Mouse (Mus musculus) hindbrain, postnatal 0 days (tissue): ENCODE results near the gene AC124108.1. TPM values are rescaled to one million over a fixed set of nuclear protein-coding genes. Genes with fewer than 3 reads are reported as not detected.

Source experiments
- ATAC-seq: fragments of 200-750 bp; cut with Nextera tagmentation; 2 replicates; pipeline ENCODE4 v1.8.0; 2017; ENCODE audit warnings: mild to moderate bottlenecking, moderate TSS enrichment, moderate library complexity
- DNase-seq: peaks from one replicate; pipeline ENCODE4 v3.0.0-alpha.2; 2015; ENCODE audit warnings: low spot score
- H3K27ac ChIP-seq: fragments of 300-500 bp; sonication (generic); 2 replicates; pipeline ENCODE4 v1.5.1; 2014; ENCODE audit warnings: mild to moderate bottlenecking
- H3K27me3 ChIP-seq: fragments of 300-500 bp; sonication (generic); 2 replicates; pipeline ENCODE4 v1.6.1; 2014; ENCODE audit warnings: low read length, mixed read lengths; ENCODE audit not compliant: insufficient read depth
- H3K36me3 ChIP-seq: fragments of 300-500 bp; sonication (generic); 2 replicates; pipeline ENCODE4 v1.6.1; 2014; ENCODE audit warnings: low read length, mixed read lengths; ENCODE audit not compliant: insufficient read depth
- H3K4me1 ChIP-seq: fragments of 300-500 bp; sonication (generic); 2 replicates; pipeline ENCODE4 v1.6.1; 2014; ENCODE audit warnings: antibody characterized with exemption, low read length, mixed read lengths; ENCODE audit not compliant: insufficient read depth
- H3K4me2 ChIP-seq: fragments of 300-500 bp; sonication (generic); 2 replicates; pipeline ENCODE4 v1.6.1; 2014; ENCODE audit warnings: low read depth, mild to moderate bottlenecking, low read length, moderate library complexity, mixed read lengths
- H3K4me3 ChIP-seq: fragments of 300-500 bp; sonication (generic); 2 replicates; pipeline ENCODE4 v1.5.1; 2014; ENCODE audit warnings: low read length
- H3K9ac ChIP-seq: fragments of 300-500 bp; sonication (generic); replicated peaks from 2 replicates; pipeline ENCODE4 v1.6.1; 2014; ENCODE audit warnings: mild to moderate bottlenecking, low read length, moderate library complexity, mixed read lengths
- H3K9me3 ChIP-seq: fragments of 300-500 bp; sonication (generic); 2 replicates; pipeline ENCODE4 v1.6.1; 2016; ENCODE audit warnings: low read length, mixed read lengths
- CTCF ChIP-seq: IDR thresholded peaks from 2 replicates; pipeline ENCODE4 v1.5.1; 2016; ENCODE audit warnings: antibody characterized with exemption, control low read depth, low read depth
- WGBS: fragments of 180-500 bp; shearing (Covaris S2); extraction: QIAGEN DNeasy Blood & Tissue Kit; methylation state at CpG from one replicate; pipeline ENCODE4 v1.1.7; 2014; 5-methylcytosine and 5-hydroxymethylcytosine counted together
- polyA plus RNA-seq: library from polyadenylated mRNA; unstranded; fragments of >200 nt; fragmentation: Nextera tagmentation; extraction: Ambion mirVana; gene quantifications from 2 replicates; pipeline ENCODE4 v1.2.1, GENCODE M21; 2015
- total RNA-seq: library from RNA; depleted of rRNA; stranded (reverse); fragments of >200 nt; gene quantifications from 2 replicates; pipeline ENCODE4 v1.2.3, GENCODE M21; 2014

The AC124108.1 gene
- total and polyA plus RNA-seq, 2 experiments from 2014 or later, result 0.70 to 4.8 TPM

DNA sequence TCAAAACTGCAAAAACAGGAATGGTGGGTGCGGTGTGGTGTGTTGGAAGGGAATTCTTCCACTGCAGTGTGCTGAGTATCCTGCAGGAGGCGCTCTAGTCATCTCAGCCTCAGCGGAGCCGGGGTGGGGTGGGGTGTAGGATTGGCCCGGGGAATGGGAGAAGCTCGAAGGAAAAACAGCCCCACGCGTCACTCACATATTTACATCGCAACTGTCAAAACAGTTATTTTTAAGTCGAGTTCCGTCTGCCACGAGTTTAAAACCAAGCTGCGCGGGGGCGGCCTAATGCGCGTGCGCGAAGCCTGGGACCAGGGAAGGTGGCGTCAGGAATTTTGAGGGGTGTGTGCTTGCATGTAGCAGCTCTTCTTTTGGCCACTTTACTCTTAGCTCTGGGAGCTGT, 21.0 kb downstream of the AC124108.1 start:
- Histone ChIP-seq H3K4me1 (peaks cover 19% of the 10 kb centered on the region), H3K27ac (peak overlapping the region; percentile 41; the same call in 1 of the 2 replicates)

GRCm38 (mm10) chr1:132213076-132213475, 21.8 kb downstream of the AC124108.1 start:
- no peak for TF ChIP-seq CTCF
- ATAC-seq, result peak; percentile 44
- Histone ChIP-seq H3K4me2 (no peak overlapping the region), H3K9me3 (no peaks in the 10 kb centered on the region), H3K4me1 (peaks cover 12% of the 10 kb centered on the region), H3K4me3 (no peak overlapping the region), H3K27me3 (no peaks in the 10 kb centered on the region), H3K9ac (no peak overlapping the region), H3K27ac (no peak overlapping the region), H3K36me3 (no peaks in the 10 kb centered on the region)
- peak; percentile 64 for DNase-seq
- WGBS, result 16% methylated on average over 6 of the region's 6 CpGs

More for the DNA sequence above, 21.0 kb downstream of the AC124108.1 start:
- 4% methylated on average over 20 of the region's 20 CpGs for WGBS
- ATAC-seq, result peak; percentile 63; the same call in 1 of the 2 replicates
- Histone ChIP-seq H3K9me3 (no peaks in the 10 kb centered on the region), H3K9ac (peak overlapping the region; percentile 21; the same call in 1 of the 2 replicates), H3K36me3 (no peaks in the 10 kb centered on the region), H3K4me2 (peak overlapping the region; percentile 21), H3K4me3 (no peak overlapping the region), H3K27me3 (no peaks in the 10 kb centered on the region)
- DNase-seq, result peak; percentile 68
- peak; percentile 85 for TF ChIP-seq CTCF

DNA sequence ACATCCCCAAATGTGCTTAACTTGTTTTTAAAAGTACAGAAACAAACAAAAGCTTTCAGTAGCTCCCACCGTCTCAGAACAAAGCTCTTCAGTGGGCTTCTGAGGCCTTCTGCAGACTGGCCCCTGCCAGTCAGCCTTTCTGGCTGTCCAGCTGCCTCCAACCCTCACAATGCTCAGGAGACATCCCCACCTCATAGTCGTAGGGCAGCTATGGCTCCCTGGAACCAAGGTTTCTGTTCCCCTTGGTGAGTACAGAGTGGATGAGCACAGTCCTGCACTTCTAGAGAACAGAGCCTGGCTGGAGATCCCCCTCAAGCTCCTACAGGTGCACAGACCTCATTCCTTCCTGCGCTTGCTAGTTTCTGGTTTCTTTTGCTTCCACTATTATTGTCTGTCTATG, 25.0 kb downstream of the AC124108.1 start:
- Histone ChIP-seq H3K4me2 (no peak overlapping the region), H3K27me3 (no peaks in the 10 kb centered on the region), H3K4me1 (no peaks in the 10 kb centered on the region), H3K9me3 (no peaks in the 10 kb centered on the region), H3K36me3 (no peaks in the 10 kb centered on the region), H3K9ac (no peak overlapping the region), H3K27ac (no peak overlapping the region), H3K4me3 (no peak overlapping the region)
- TF ChIP-seq CTCF, result no peak
- WGBS, result 62% methylated on average over 3 of the region's 3 CpGs
- no peak for ATAC-seq
- DNase-seq, result no peak

GRCm38 (mm10) chr1:132221627-132222026, 30.4 kb downstream of the AC124108.1 start:
- TF ChIP-seq CTCF, result no peak
- no peaks in the 10 kb centered on the region for H3K27me3 ChIP-seq
- no peak overlapping the region for H3K4me3 ChIP-seq
- ATAC-seq, result no peak
- no peak overlapping the region for H3K4me2 ChIP-seq
- no peaks in the 10 kb centered on the region for H3K9me3 ChIP-seq
- 25% methylated on average over 2 of the region's 2 CpGs for WGBS
- DNase-seq, result no peak
- H3K27ac ChIP-seq, result no peak overlapping the region
- no peaks in the 10 kb centered on the region for H3K36me3 ChIP-seq
- H3K9ac ChIP-seq, result no peak overlapping the region
- peaks cover 3% of the 10 kb centered on the region; the same call in 1 of the 2 replicates for H3K4me1 ChIP-seq

DNA sequence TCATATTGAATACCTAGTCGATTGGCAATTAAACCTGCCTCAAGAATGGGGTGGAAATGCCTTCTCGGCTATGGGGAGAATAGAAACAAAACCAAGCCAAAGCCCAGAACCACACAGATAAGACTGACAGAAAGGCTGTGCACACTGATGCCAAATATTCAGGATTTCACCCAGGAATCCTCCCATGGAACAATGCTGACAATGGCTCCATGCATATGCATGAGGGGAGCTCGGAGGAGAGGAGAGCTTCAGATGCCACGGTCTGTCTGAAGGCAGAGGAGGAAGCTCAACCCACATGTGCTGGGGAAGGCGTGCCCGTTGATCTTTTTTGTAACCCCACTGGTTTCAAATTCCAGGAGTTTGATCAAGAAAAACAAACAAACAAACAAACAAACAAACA, 30.9 kb downstream of the AC124108.1 start:
- TF ChIP-seq CTCF, result no peak
- peaks cover 3% of the 10 kb centered on the region; the same call in 1 of the 2 replicates for H3K4me1 ChIP-seq
- ATAC-seq (0 out of 2 replicates have a peak, but pooled peaks have one; percentile 27), DNase-seq (peak; percentile 40)
- no peak overlapping the region for H3K27ac ChIP-seq
- WGBS, result 10% methylated on average over 6 of the region's 6 CpGs
- no peak overlapping the region for H3K9ac ChIP-seq
- H3K36me3 ChIP-seq, result no peaks in the 10 kb centered on the region
- H3K4me2 ChIP-seq, result peak overlapping the region; percentile 35
- H3K4me3 ChIP-seq, result no peak overlapping the region
- no peaks in the 10 kb centered on the region for H3K27me3 ChIP-seq
- no peaks in the 10 kb centered on the region for H3K9me3 ChIP-seq

DNA sequence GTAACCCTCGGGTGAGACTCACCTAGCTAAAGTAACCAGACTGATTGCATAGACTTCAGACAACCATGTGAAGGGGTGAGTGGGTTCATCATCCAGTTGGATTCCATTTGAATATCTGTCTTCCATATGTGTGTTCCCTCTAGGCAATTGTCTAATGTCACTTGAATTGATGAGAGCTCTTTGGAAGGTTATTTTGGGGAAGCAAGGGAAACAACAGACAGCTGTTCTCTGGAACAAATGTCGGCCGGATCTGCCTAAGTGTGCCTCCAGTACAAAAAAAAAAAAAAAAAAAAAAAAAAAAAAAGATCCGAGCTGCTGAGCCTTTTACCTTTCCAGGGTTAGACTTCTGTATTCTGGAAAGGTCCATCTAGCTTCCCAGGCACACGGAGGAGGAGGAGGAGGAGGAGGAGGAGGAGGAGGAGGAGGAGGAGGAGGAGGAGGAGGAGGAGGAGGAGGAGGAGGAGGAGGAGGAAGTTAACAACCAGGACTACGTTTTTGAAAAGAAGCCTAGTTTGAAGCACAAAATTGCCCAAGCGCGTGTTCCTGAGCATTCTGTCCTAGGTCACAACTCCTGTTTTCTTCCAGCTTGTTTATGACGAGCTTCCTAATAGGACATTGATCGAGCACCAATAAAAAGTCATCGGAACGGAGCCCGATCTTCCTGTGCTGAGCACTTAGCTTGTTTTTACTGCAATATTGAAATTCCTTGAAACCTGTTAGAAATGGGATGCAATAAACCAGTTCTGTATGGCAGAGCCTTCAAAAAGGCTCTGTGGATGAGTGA, 35.2 kb downstream of the AC124108.1 start:
- no peak for DNase-seq
- no peak overlapping the region for H3K9ac ChIP-seq
- ATAC-seq, result no peak
- TF ChIP-seq CTCF, result no peak
- no peak overlapping the region for H3K4me2 ChIP-seq
- no peaks in the 10 kb centered on the region for H3K36me3 ChIP-seq
- no peak overlapping the region for H3K27ac ChIP-seq
- H3K9me3 ChIP-seq, result no peaks in the 10 kb centered on the region
- no peaks in the 10 kb centered on the region for H3K27me3 ChIP-seq
- H3K4me3 ChIP-seq, result no peak overlapping the region
- peaks cover 3% of the 10 kb centered on the region; the same call in 1 of the 2 replicates for H3K4me1 ChIP-seq
- WGBS, result 75% methylated on average over 13 of the region's 13 CpGs

GRCm38 (mm10) chr1:132229667-132230066, 38.4 kb downstream of the AC124108.1 start, which contains the start of gene Gm10188:
Gm10188 (minus strand) TSS chr1:132229767.
- no peak within 1 kb of the TSS for H3K27ac ChIP-seq
- ATAC-seq (no peak), DNase-seq (no peak)
- no peak within 1 kb of the TSS for H3K9ac ChIP-seq
- no peak within 1 kb of the TSS for H3K4me3 ChIP-seq
- no peaks in the 10 kb centered on the region for H3K27me3 ChIP-seq
- TF ChIP-seq CTCF, result no peak
- no peaks in the 10 kb centered on the region for H3K9me3 ChIP-seq
- 89% methylated on average over 3 of the region's 3 CpGs for WGBS
- no peak within 1 kb of the TSS for H3K4me2 ChIP-seq
- H3K36me3 ChIP-seq, result no peaks in the 10 kb centered on the region
- H3K4me1 ChIP-seq, result no peaks in the 10 kb centered on the region
